Mouse (Mus musculus) cerebellum, adult 2 months (tissue): ENCODE data around the gene Ier5. TPM values are rescaled to one million over a fixed set of nuclear protein-coding genes. Genes with fewer than 3 reads are reported as not detected.

Experiments
- DNase-seq, 2 experiments: peaks; one replicate each; pipeline ENCODE4 v3.0.0; 2021
- H3K27ac ChIP-seq: fragments of 200-500 bp; 2 replicates; pipeline ENCODE4 v1.5.1; 2012; ENCODE audit warnings: low read length, control low read depth, inconsistent platforms; ENCODE audit not compliant: insufficient read depth
- H3K27me3 ChIP-seq: fragments of 200-500 bp; 2 replicates; pipeline ENCODE4 v1.6.1; 2012; ENCODE audit warnings: inconsistent platforms, mild to moderate bottlenecking, low read length, moderate library complexity; ENCODE audit not compliant: control insufficient read depth, insufficient read depth
- H3K4me1 ChIP-seq: fragments of 200-500 bp; 2 replicates; pipeline ENCODE4 v1.6.1; 2011; ENCODE audit warnings: low read length; ENCODE audit not compliant: control insufficient read depth, insufficient read depth
- H3K4me3 ChIP-seq: fragments of 200-500 bp; replicated peaks from 2 replicates; pipeline ENCODE3; 2011; ENCODE audit warnings: mild to moderate bottlenecking, low read depth, low read length, control low read depth; ENCODE audit not compliant: insufficient read depth
- CTCF ChIP-seq: fragments of 200-500 bp; IDR thresholded peaks from 2 replicates; pipeline ENCODE4 v1.5.1; 2011; ENCODE audit warnings: low read depth, mild to moderate bottlenecking, control low read depth, low read length, moderate library complexity, borderline replicate concordance; ENCODE audit not compliant: insufficient read depth
- POLR2A ChIP-seq: fragments of 200-500 bp; IDR thresholded peaks from 2 replicates; pipeline ENCODE4 v1.6.1; 2011; ENCODE audit warnings: low read length, control low read depth, borderline replicate concordance; ENCODE audit not compliant: insufficient read depth
- WGBS: fragments of 180-500 bp; shearing (Covaris S2); methylation state at CpG from one replicate; pipeline ENCODE4 v1.1.7; 2018; 5-methylcytosine and 5-hydroxymethylcytosine counted together
- polyA plus RNA-seq: library from polyadenylated mRNA; depleted of rRNA; stranded (reverse); fragments of >200 nt; gene quantifications from 2 replicates; pipeline ENCODE4 v1.2.3, GENCODE M21; 2012

Ier5 gene
- polyA plus RNA-seq, 1 experiment: 13.0 TPM

DNA sequence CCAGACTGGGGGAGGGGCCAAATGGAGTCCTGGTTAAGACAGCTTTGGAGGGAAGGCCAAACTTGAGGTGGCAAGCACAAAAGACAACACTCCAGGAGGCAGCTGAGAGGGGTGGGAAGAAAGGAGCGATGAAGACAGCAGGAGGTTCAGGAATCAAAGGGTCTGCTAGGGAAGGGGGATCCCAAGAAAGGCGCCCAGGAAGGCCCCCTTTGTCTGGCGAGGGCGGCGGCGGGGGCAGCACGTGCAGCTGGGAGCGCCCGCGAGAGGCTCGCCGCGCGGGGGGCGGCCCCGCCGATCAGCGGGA is 16.5 kb downstream of the Ier5 start:
- TF ChIP-seq POLR2A (no peak), CTCF (no peak)
- peak in 1 of 2 experiments; percentile 40 for DNase-seq
- Histone ChIP-seq H3K27ac (peak overlapping the region; percentile 72; the same call in 1 of the 2 replicates), H3K4me3 (peak overlapping the region; percentile 89), H3K27me3 (no peaks in the 10 kb centered on the region), H3K4me1 (peaks cover 7% of the 10 kb centered on the region)
- 1% methylated on average over 18 of the region's 18 CpGs for WGBS

DNA sequence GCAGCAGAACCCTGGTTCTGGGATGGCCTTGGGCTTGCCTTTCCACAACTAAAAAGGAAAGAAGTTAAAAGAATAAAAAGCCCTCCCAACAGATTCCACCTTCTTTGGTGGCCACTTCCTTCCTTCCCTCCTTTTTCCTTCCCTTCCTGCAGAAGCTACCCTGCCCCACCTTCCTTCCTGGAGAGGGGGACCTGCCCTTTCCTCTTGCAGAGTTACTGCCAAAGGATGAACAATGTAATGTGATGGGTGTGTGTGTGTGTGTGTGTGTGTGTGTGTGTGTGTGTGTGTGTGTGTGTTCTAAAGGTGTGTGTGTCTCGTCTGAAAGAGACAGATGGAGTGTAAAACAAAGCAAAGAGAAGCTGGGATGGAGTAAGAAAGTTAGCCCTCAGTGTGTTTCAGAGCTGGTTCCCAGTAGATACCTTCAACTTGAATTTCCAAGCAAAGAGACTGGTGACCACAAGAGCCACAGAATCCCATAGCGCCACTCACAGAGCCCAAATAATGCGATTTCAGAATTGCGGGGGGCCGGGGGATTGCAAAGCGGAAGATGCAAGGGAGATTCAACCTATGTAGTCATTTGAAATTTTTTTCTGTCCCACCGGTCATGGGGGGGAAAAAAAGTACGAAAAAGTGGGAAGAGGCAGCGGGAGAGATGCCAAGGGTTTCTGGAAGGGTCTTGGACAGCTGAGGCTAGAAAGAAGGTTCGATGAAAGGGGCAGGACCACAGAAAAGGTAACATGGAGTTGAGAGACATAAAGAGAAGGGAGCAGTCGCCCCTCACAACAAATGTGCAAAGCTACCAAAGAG is 17.1 kb downstream of the Ier5 start:
- Histone ChIP-seq H3K4me1 (peaks cover 7% of the 10 kb centered on the region), H3K27me3 (no peaks in the 10 kb centered on the region), H3K4me3 (peak overlapping the region; percentile 89), H3K27ac (peak overlapping the region; percentile 72; the same call in 1 of the 2 replicates)
- 50% methylated on average over 11 of the region's 11 CpGs for WGBS
- TF ChIP-seq CTCF (no peak), POLR2A (no peak)
- DNase-seq: no peak

DNA sequence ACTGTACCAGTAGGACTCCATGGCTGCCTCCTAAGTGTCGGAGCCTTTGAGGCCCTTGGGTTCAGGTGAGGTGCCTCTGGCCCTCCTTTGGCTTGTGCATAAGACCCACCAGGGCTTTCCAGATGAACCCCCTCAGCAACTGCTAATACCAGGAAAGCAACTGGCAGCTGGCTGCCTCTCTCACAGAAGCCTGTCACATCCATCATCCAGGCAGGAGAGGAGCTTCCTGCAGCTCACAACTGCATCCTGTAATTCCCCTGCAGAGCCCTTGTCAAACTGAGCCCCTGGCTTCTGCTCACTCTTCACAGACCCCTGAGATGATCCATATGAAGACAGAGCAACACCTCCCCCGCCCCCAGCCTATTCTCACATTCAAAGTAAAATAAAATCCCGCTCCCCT is 21.8 kb downstream of the Ier5 start:
- Histone ChIP-seq H3K27ac (no peak overlapping the region), H3K4me1 (peaks cover 3% of the 10 kb centered on the region; the same call in 1 of the 2 replicates), H3K4me3 (no peak overlapping the region), H3K27me3 (no peaks in the 10 kb centered on the region)
- WGBS: 97% methylated on average over 3 of the region's 3 CpGs
- no peak for DNase-seq
- TF ChIP-seq CTCF (no peak), POLR2A (no peak)

DNA sequence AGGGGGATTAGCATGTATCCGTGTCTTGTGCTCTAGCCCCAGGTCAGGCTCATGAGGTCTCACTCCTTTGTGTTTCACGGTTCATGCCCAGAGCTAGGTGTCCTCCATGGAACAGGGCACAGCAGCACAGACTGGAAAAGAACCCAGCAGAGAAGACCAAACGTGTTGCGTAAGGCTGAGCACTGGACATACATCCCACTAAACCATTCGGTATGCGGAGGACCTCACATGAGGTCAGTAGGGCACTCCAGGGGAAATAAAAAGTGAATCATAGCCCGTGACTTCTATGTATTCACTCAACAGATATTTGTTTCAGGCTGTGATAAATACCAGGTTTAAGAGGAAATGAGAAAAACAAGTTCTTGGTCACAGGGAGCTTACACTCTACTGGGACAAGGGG is 23.6 kb downstream of the Ier5 start:
- no peak overlapping the region for H3K27ac ChIP-seq
- DNase-seq: no peak
- H3K27me3 ChIP-seq: no peaks in the 10 kb centered on the region
- TF ChIP-seq POLR2A: no peak
- peaks cover 3% of the 10 kb centered on the region; the same call in 1 of the 2 replicates for H3K4me1 ChIP-seq
- WGBS: 97% methylated on average over 7 of the region's 7 CpGs
- H3K4me3 ChIP-seq: no peak overlapping the region

- H3K4me3 ChIP-seq: no peak overlapping the region
- H3K4me1 ChIP-seq: peaks cover 3% of the 10 kb centered on the region; the same call in 1 of the 2 replicates
- 90% methylated on average over 7 of the region's 7 CpGs for WGBS
- no peaks in the 10 kb centered on the region for H3K27me3 ChIP-seq
- DNase-seq: no peak
- TF ChIP-seq CTCF (no peak), POLR2A (no peak)
- no peak overlapping the region for H3K27ac ChIP-seq
These were observed 24.6 kb downstream of the Ier5 start for GRCm38 (mm10) chr1:155074856-155075255.

GRCm38 (mm10) chr1:155073905-155074304 is 25.5 kb downstream of the Ier5 start:
- TF ChIP-seq CTCF (no peak), POLR2A (no peak)
- no peak overlapping the region for H3K27ac ChIP-seq
- H3K27me3 ChIP-seq: no peaks in the 10 kb centered on the region
- H3K4me1 ChIP-seq: peaks cover 3% of the 10 kb centered on the region; the same call in 1 of the 2 replicates
- no peak for DNase-seq
- H3K4me3 ChIP-seq: no peak overlapping the region
- WGBS: 83% methylated on average over 6 of the region's 6 CpGs

DNA sequence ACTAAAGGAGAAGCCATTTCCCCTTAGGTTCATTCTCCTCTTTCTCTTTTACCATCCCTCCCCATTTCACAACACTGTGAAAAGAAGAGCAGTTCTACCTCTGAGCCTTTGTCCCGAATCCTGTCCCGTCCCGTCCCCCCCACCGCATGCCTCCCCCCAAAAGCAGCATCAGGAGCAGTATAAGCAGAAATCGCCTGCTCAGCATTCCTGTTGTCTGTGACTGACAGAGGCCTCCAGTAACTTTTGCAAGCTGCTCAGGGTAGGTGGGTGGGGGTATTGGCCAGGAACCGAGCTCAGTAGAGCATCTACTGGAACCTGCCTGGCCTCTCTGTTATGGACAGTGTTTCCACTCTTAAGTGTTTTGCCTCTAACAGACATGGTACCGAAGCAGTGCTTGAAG is 26.3 kb downstream of the Ier5 start:
- no peak for DNase-seq
- Histone ChIP-seq H3K4me1 (no peaks in the 10 kb centered on the region), H3K4me3 (no peak overlapping the region), H3K27ac (no peak overlapping the region), H3K27me3 (no peaks in the 10 kb centered on the region)
- 75% methylated on average over 7 of the region's 7 CpGs for WGBS
- TF ChIP-seq POLR2A (no peak), CTCF (no peak)

- Histone ChIP-seq H3K27me3 (no peaks in the 10 kb centered on the region), H3K27ac (no peak overlapping the region), H3K4me1 (no peaks in the 10 kb centered on the region), H3K4me3 (no peak overlapping the region)
- no peak for TF ChIP-seq CTCF
- TF ChIP-seq POLR2A: no peak
- WGBS: 76% methylated on average over 7 of the region's 7 CpGs
- no peak for DNase-seq
These were observed 28.1 kb downstream of the Ier5 start for GRCm38 (mm10) chr1:155071287-155071876.
